Mouse (Mus musculus): ENCODE data around the gene Nckap5l. TPM values are rescaled to one million over a fixed set of nuclear protein-coding genes. Genes with fewer than 3 reads are reported as not detected.

Nckap5l gene
- polyA plus RNA-seq, 1 experiment from 2014 or later = 7.9 TPM

DNA sequence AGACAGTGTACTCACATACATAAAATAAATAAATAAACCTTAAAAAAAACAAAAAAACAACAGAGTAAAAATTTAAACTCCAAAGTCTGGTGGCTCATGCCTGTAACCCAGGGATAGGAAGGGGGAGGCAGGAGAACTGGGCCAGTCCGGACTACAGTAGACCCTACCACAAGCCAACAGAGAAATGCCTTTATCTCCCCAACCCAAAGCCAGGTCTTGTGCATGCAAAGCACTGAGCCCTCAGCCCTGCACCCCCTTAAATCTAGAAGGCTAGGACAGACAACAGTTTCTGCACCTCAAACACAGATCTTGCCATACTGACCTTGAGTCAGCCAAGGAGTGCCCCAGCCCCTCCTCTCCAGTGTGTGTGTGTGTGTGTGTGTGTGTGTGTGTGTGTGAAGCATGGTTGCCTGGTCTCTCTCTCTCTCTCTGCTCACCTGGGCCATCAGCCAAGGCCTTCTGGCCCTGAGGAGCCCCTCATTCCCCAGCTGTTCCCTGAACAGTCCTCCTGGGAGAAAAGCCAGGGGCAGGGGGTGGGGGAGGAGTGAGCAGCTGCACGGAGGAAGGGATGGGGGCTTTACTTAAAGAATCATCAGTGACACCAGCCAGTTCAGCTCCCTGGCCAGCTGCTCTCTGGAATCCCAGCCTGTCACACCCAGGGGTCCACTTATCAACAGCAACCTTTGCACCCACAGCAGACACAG is 17.3 kb downstream of the Nckap5l start:
- Histone ChIP-seq H3K4me2 (ENCODE audit: low read depth, low read length) (peak overlapping the region; percentile 37), H3K27ac (ENCODE audit: low read length) (peak overlapping the region; percentile 92), H3K4me3 (ENCODE audit: low read length) (no peak overlapping the region), H3K36me3 (ENCODE audit: control insufficient read depth, insufficient read depth) (peaks cover 3% of the 10 kb centered on the region; the same call in 1 of the 2 replicates), H3K9me3 (replicated peaks; ENCODE audit: control insufficient read depth, low read length) (no peaks in the 10 kb centered on the region), H3K4me1 (ENCODE audit: control insufficient read depth, insufficient read depth, low read length) (peaks cover 42% of the 10 kb centered on the region), H3K9ac (ENCODE audit: low read length) (peak overlapping the region; percentile 52; the same call in 1 of the 2 replicates), H3K27me3 (ENCODE audit: control insufficient read depth, insufficient read depth, low read length) (no peaks in the 10 kb centered on the region)
- peak; percentile 89 for ATAC-seq (replicated peaks; ENCODE audit: extremely low read depth, insufficient read depth, low FRiP score)
- 23% methylated on average over 2 of the region's 2 CpGs for WGBS

DNA sequence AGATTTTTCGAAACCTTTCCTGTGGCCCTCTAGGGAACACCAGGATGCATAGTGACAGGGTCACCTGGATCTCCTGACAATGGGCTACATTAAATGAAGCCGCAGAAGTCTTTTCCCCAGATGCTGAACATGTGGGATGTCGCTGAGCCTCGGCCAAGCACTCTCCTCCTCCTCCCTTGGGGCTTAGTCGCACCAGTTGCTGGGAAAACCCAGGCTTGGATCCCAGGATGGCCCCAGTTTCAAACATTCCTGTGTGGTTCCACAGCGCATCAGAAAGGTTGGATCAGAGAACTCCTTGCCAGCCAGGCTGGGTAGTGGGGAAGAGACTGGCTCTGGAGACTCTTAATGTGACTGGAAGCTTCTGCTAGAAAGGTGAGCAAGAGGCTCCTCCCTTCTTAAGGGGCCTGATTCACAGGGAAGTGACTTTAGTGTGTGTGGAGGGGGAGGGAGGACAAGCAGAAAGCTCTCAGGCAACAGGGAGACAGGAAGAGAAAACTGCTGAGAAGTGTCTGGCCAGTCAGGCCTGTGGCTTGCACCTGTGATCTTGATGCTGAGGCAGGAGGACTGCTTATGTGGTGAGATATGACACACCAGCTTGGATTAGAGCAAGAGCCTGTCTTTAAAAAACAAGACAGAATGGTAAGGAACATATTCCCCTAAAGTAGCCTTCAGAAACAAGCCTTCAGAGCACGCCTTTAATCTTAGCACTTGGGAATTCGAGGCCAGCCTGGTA is 18.4 kb downstream of the Nckap5l start:
- Histone ChIP-seq H3K4me3 (ENCODE audit: low read length) (no peak overlapping the region), H3K4me1 (ENCODE audit: control insufficient read depth, insufficient read depth, low read length) (peaks cover 47% of the 10 kb centered on the region), H3K27ac (ENCODE audit: low read length) (peak overlapping the region; percentile 52), H3K9ac (ENCODE audit: low read length) (0 out of 2 replicates have a peak overlapping the region, but pooled peaks have one; percentile 19), H3K27me3 (ENCODE audit: control insufficient read depth, insufficient read depth, low read length) (no peaks in the 10 kb centered on the region), H3K4me2 (ENCODE audit: low read depth, low read length) (no peak overlapping the region; the same call in 1 of the 2 replicates), H3K9me3 (replicated peaks; ENCODE audit: control insufficient read depth, low read length) (no peaks in the 10 kb centered on the region), H3K36me3 (ENCODE audit: control insufficient read depth, insufficient read depth) (no peaks in the 10 kb centered on the region)
- 71% methylated on average over 8 of the region's 8 CpGs for WGBS
- ATAC-seq (replicated peaks; ENCODE audit: extremely low read depth, insufficient read depth, low FRiP score) = no peak

DNA sequence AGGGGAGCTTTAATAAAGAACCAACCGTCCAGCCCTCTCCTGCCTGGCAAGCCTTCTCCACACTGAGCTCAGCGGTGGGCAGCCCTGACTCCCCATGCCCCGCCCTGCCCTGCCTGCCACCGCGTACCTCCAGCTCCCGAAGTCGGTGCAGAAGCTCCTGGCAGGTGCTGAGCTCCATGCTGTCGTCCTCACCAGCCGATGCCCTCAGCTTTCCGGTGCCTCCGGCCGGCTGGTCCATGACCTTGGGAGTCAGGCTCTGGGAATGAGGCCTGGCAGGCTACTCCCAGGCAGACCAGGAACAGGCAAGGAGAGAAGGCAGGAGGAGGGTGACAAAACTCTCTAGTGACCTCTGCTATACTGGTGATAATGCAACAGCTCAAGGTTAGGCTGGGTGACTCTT is 23.6 kb downstream of the Nckap5l start:
- no peak overlapping the region for H3K4me3 ChIP-seq (ENCODE audit: low read length)
- peaks cover 30% of the 10 kb centered on the region for H3K4me1 ChIP-seq (ENCODE audit: control insufficient read depth, insufficient read depth, low read length)
- no peaks in the 10 kb centered on the region for H3K9me3 ChIP-seq (replicated peaks; ENCODE audit: control insufficient read depth, low read length)
- no peak for ATAC-seq (replicated peaks; ENCODE audit: extremely low read depth, insufficient read depth, low FRiP score)
- H3K27me3 ChIP-seq (ENCODE audit: control insufficient read depth, insufficient read depth, low read length) = no peaks in the 10 kb centered on the region
- H3K36me3 ChIP-seq (ENCODE audit: control insufficient read depth, insufficient read depth) = peaks cover 17% of the 10 kb centered on the region
- 0 out of 2 replicates have a peak overlapping the region, but pooled peaks have one; percentile 23 for H3K9ac ChIP-seq (ENCODE audit: low read length)
- WGBS = 61% methylated on average over 12 of the region's 12 CpGs
- H3K27ac ChIP-seq (ENCODE audit: low read length) = peak overlapping the region; percentile 8; the same call in 1 of the 2 replicates
- H3K4me2 ChIP-seq (ENCODE audit: low read depth, low read length) = no peak overlapping the region

DNA sequence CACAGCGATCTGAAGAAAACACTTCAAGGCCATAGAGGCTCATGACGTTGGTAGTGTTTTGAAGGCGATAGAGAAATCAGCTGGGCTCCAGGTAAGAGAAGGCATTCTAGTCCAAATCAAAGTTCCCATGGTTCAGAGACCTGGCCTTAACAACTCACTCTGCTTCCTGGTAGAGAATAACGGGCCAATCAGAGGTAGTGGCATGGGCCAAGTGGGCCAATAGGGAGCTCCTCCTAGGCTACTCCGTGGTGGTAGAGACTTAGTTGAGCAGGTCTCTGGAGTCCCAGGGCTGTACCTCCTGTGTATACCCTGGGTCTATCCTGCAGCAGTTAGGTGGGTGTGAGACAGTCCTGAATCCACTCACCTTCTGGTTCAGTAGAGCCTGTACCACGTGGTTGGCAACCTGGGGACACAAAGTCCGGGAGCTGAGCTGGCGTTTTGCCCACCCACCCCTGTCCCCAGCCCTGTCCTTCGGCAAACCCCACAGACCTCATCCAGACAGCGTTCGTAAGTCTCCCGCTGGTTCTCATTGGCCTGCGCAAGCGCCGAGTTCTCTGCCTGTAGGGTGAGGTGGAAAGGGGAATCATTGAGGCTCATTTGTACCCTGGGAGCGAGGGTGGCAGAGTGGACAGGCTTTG is 24.3 kb downstream of the Nckap5l start:
- Histone ChIP-seq H3K4me3 (ENCODE audit: low read length) (no peak overlapping the region), H3K9me3 (replicated peaks; ENCODE audit: control insufficient read depth, low read length) (no peaks in the 10 kb centered on the region), H3K36me3 (ENCODE audit: control insufficient read depth, insufficient read depth) (peaks cover 20% of the 10 kb centered on the region), H3K9ac (ENCODE audit: low read length) (no peak overlapping the region), H3K27me3 (ENCODE audit: control insufficient read depth, insufficient read depth, low read length) (no peaks in the 10 kb centered on the region), H3K4me1 (ENCODE audit: control insufficient read depth, insufficient read depth, low read length) (peaks cover 32% of the 10 kb centered on the region), H3K4me2 (ENCODE audit: low read depth, low read length) (no peak overlapping the region), H3K27ac (ENCODE audit: low read length) (no peak overlapping the region)
- 85% methylated on average over 16 of the region's 16 CpGs for WGBS
- ATAC-seq (replicated peaks; ENCODE audit: extremely low read depth, insufficient read depth, low FRiP score) = no peak

DNA sequence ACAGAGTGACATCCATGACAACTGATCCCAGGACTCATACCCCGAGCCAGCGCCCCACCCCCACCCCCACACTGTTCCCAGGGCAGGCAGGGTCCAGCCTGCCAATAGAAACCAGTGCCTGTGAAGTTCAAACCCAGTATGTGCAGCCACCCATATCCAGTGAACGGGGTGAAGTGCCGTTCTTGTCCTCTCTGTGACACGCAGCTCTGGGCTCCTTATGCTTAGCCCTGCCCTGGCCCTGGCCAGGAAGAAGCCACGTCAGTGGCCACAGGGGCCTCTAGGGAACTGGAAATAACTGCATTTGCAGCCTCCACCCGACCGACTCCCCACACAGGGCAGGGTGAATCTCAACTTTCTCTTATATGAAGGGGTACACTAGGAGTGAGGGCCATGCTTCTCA is 25.6 kb downstream of the Nckap5l start:
- Histone ChIP-seq H3K4me1 (ENCODE audit: control insufficient read depth, insufficient read depth, low read length) (peaks cover 30% of the 10 kb centered on the region), H3K4me2 (ENCODE audit: low read depth, low read length) (no peak overlapping the region), H3K27ac (ENCODE audit: low read length) (peak overlapping the region; percentile 41; the same call in 1 of the 2 replicates), H3K36me3 (ENCODE audit: control insufficient read depth, insufficient read depth) (peaks cover 27% of the 10 kb centered on the region), H3K9me3 (replicated peaks; ENCODE audit: control insufficient read depth, low read length) (no peaks in the 10 kb centered on the region), H3K4me3 (ENCODE audit: low read length) (no peak overlapping the region), H3K27me3 (ENCODE audit: control insufficient read depth, insufficient read depth, low read length) (no peaks in the 10 kb centered on the region), H3K9ac (ENCODE audit: low read length) (no peak overlapping the region; the same call in 1 of the 2 replicates)
- WGBS = 42% methylated on average over 8 of the region's 8 CpGs
- ATAC-seq (replicated peaks; ENCODE audit: extremely low read depth, insufficient read depth, low FRiP score) = 0 out of 2 replicates have a peak, but pooled peaks have one; percentile 15

DNA sequence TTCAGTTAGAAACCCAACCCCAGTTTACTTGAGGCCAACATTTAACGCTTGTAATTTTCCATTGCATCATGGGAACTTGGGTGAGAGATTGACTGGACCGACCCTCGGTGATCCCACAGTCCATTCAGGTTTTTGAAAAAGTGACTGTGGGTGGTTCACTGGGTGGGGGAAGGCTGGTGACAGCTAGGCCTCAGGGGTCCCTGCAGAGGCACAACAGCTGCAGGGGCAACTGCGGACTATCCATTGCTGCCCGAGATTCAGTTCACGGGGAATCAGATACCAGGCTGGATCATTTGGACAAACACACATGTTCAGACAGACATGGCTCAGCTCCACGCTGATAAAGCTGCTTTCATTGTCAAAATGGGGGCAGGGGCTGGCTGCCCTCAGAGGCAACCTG is 26.0 kb downstream of the Nckap5l start:
- Histone ChIP-seq H3K27ac (ENCODE audit: low read length) (no peak overlapping the region), H3K9ac (ENCODE audit: low read length) (no peak overlapping the region), H3K9me3 (replicated peaks; ENCODE audit: control insufficient read depth, low read length) (no peaks in the 10 kb centered on the region), H3K4me3 (ENCODE audit: low read length) (no peak overlapping the region), H3K4me1 (ENCODE audit: control insufficient read depth, insufficient read depth, low read length) (peaks cover 28% of the 10 kb centered on the region), H3K36me3 (ENCODE audit: control insufficient read depth, insufficient read depth) (peaks cover 32% of the 10 kb centered on the region), H3K27me3 (ENCODE audit: control insufficient read depth, insufficient read depth, low read length) (no peaks in the 10 kb centered on the region), H3K4me2 (ENCODE audit: low read depth, low read length) (no peak overlapping the region)
- WGBS = 60% methylated on average over 7 of the region's 7 CpGs
- no peak for ATAC-seq (replicated peaks; ENCODE audit: extremely low read depth, insufficient read depth, low FRiP score)

DNA sequence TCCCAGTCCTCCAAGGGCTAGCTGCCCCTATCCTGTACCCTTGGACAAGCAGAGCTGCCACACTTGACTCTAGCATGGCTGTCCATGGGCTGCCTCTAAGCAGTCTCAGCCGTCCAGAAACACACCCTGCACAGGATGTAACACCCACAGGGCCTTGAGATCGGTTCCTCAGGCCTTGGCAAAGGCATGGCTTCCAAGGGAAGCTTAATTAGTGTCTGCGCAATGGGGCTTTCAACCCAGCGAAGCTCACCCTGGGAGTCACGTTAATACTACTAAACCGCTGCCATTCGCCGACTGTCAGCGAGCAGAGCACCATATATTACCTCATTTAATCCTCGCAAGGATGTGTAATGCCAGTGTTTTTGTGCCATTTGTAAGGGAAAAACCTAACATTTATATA is 26.5 kb downstream of the Nckap5l start:
- no peaks in the 10 kb centered on the region for H3K27me3 ChIP-seq (ENCODE audit: control insufficient read depth, insufficient read depth, low read length)
- no peak overlapping the region for H3K4me3 ChIP-seq (ENCODE audit: low read length)
- no peak overlapping the region for H3K9ac ChIP-seq (ENCODE audit: low read length)
- no peak for ATAC-seq (replicated peaks; ENCODE audit: extremely low read depth, insufficient read depth, low FRiP score)
- peaks cover 35% of the 10 kb centered on the region for H3K36me3 ChIP-seq (ENCODE audit: control insufficient read depth, insufficient read depth)
- peaks cover 28% of the 10 kb centered on the region for H3K4me1 ChIP-seq (ENCODE audit: control insufficient read depth, insufficient read depth, low read length)
- peak overlapping the region; percentile 5; the same call in 1 of the 2 replicates for H3K27ac ChIP-seq (ENCODE audit: low read length)
- H3K9me3 ChIP-seq (replicated peaks; ENCODE audit: control insufficient read depth, low read length) = no peaks in the 10 kb centered on the region
- H3K4me2 ChIP-seq (ENCODE audit: low read depth, low read length) = no peak overlapping the region
- 86% methylated on average over 10 of the region's 10 CpGs for WGBS

DNA sequence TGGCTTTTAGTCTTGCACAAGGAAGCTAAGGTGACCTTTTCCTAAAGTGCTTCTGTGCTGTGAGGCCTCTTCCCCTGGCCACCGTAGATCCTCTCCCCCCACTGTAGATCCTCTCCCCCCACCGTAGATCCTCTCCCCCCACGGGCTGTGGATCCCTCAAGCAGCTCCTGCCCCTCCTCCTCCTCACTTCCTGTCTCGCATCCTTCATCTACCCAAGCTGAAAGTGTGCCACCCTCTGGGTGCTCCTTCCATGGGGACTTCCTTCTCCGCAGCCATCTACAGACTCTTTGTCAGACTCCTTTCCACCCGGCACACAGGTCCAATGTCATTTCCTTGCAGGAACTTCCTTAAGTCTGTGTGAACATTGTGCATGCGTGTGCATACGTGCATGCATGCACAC is 27.2 kb downstream of the Nckap5l start:
- H3K4me2 ChIP-seq (ENCODE audit: low read depth, low read length) = no peak overlapping the region
- peaks cover 40% of the 10 kb centered on the region for H3K36me3 ChIP-seq (ENCODE audit: control insufficient read depth, insufficient read depth)
- 71% methylated on average over 8 of the region's 8 CpGs for WGBS
- H3K27ac ChIP-seq (ENCODE audit: low read length) = no peak overlapping the region; the same call in 1 of the 2 replicates
- H3K9me3 ChIP-seq (replicated peaks; ENCODE audit: control insufficient read depth, low read length) = no peaks in the 10 kb centered on the region
- H3K27me3 ChIP-seq (ENCODE audit: control insufficient read depth, insufficient read depth, low read length) = no peaks in the 10 kb centered on the region
- peaks cover 24% of the 10 kb centered on the region for H3K4me1 ChIP-seq (ENCODE audit: control insufficient read depth, insufficient read depth, low read length)
- no peak overlapping the region for H3K9ac ChIP-seq (ENCODE audit: low read length)
- H3K4me3 ChIP-seq (ENCODE audit: low read length) = no peak overlapping the region
- no peak for ATAC-seq (replicated peaks; ENCODE audit: extremely low read depth, insufficient read depth, low FRiP score)

Measured in heart, embryonic 16.5 days (tissue).